Mouse (Mus musculus) kidney, adult 8-10 months (tissue): Measurements from ENCODE around the gene Fahd1.

ENCODE experiments used
- DNase-seq, 2 experiments: peaks; one replicate each; pipeline ENCODE4 v3.0.0; 2022

Fahd1 gene

DNA sequence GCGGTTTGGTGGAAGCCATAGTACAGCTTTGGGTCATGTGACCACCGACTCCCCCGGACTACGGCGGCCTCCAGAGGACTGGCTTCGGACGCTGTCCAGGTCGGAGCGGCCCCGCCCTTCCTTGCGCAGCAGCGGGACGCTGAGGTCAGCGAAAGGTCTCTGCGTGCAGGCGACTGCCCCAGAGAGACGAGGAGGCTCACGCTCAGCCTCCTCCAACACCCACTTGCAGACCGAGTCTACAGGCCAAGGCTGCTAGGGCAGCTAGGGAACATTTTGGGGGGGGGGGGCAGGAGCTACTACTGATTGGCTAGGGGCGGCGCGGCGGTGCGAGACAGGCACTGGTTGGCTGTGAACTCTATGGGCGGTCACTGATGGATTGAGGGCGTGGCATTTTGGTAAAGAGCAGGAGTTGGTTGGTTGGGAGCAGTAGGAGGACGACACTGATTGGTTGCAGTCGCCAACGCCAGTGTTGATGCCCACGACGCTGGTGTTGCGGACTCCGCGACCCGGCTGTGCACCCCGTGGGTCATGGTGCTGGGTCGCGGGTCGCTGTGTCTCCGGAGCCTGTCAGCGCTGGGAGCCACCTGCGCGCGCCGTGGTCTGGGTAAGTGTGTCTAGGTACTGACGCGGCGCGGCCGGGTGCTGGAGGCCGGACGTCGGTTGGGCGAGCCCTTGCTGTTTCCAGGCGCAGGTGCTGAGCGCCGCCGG lies at the start of gene Fahd1:
TSS of gene Fahd1 (minus strand) at position 300 of the 708 bp plus-strand sequence.
- DNase-seq: peak; percentile 98 to 99

- peak in 1 of 2 experiments; percentile 9 for DNase-seq
Observed at GRCm38 (mm10) chr17:24899153-24899552, 49.0 kb upstream of the Fahd1 start.

DNA sequence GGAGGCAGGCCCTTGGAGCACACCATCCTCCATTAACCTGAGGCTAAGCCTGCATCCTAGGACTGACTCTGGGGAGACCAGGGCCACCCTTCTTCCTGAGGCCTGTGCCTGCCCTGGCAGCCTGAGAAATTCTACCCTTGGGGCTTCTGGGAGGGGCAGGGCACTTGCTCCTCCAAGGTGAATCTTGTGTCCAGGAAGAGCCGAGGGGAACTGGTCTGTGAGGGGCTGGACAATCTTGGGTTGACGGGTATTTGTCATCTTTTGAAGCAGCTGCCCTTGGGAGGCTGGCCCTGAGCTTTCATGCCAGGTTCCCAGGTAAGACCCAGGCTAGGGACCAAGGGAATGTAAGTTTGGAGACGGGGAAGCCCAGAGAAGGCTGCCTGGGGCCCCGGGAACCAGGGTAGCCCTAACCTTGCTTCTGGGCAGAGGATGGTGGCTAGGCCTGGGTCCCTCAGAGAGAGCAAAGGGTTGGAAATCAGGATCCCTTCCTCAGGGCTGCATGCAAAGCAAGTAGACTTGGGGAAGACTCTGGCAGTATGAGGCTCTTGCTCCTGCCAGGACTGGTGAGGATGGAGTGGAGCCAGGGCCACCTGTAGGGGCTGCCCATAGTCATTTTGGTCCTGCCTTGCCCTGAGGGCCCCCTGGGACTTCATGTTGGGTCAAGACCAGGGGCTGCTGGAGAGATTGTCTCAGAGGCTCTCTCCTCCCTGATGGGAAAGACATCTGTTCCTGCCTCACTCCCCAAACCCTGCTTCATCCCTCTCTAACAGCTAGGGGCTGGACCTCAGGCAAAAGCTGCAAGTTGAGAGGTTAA lies 48.1 kb upstream of the Fahd1 start:
- peak in 1 of 2 experiments; percentile 4 for DNase-seq

GRCm38 (mm10) chr17:24897600-24897999 lies 47.4 kb upstream of the Fahd1 start:
- DNase-seq: peak in 1 of 2 experiments; percentile 8

- no peak for DNase-seq
Observed at GRCm38 (mm10) chr17:24896993-24897269, 46.8 kb upstream of the Fahd1 start.

DNA sequence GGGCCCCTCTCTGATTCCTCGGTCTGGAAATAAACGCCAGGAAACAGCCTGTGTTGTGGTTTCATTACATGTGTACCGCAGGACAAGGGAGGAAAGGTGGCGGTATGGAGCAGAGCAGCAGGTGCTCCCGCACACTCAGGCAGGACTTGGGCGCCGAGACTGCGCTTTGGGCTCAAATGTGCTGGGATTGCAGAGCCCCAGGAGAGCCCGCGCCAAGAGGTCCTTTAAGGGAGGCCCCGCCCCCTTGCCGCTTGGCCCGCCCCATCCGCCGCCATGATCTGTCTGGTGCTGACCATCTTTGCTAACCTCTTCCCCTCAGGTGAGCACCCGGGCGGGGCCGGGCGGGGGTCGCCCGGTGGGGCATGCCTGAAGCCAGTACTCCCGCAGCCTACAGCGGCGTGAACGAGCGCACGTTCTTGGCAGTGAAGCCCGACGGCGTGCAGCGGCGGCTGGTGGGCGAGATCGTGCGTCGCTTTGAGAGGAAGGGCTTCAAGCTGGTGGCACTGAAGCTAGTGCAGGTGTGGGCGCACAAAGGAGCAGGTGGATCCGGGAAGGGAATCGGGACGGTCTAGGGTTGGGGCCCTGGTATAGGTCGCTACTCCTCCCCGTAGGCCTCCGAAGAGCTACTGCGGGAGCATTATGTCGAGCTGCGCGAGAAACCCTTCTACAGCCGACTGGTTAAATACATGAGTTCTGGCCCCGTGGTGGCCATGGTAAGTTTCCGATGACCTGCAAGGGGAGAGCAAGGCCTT lies 46.3 kb upstream of the Fahd1 start, which contains the start of gene Nme3:
TSS of gene Nme3 (plus strand) at position 260 of the 752 bp plus-strand sequence.
- DNase-seq: peak; percentile 74 to 84

DNA sequence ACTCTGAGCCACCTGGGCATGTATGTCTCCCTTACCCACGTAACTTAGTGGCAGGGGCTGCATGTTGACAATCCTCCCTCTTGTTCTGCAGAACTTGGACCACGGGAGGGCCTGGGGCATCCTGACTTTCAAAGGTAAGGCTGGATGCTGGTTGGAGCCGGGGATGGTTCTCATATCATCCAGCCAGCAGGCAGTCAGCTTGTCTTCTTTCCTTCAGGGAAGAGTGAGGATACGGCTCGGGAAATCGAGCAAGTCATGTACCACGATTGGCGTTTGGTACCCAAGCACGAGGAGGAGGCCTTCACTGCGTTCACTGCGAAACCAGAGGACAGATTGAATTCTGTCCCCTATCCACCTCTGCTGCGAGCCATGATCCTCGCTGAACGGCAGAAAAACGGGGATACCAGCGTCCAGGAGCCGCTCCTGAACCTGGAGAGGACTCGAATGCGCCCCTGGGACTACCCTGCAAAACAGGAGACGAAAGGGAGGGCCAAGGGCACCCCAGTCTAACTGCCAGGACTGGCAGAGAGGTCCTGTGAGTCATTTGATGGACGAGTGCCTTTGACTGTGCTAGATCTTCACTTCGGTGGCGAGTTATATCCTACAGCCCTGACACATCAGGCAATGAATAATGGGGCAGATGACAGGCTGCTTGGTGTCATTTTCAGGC lies 45.5 kb upstream of the Fahd1 start:
- no peak for DNase-seq

GRCm38 (mm10) chr17:24894995-24895547 lies 44.9 kb upstream of the Fahd1 start, which contains the start of the genes Eme2 and Mrps34:
Gene Eme2, minus strand, starts transcription at chr17:24895087.
Gene Mrps34, plus strand, starts transcription at chr17:24895116.
- peak; percentile 81 to 86 for DNase-seq

GRCm38 (mm10) chr17:24894061-24894994 lies 44.2 kb upstream of the Fahd1 start:
- no peak for DNase-seq

DNA sequence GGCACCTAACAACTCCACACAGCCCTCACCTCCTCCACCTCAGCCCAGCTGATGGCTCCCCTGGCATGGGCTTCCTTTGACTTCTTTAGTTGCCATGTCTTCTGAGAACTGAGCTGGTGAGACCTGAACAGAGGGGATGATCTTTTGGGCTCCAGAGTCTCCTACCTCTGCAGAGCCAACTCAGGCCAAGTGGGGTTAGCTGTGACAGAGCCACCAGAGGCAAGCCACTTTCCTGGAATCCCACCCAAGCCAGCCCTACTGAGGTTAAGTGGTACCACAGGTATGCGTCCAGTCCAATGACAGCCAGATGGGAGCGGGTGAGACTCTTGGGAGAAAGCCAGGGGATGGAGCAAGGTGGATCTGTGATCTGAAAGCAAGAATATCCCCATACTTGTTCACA lies 43.1 kb upstream of the Fahd1 start:
- DNase-seq: no peak

- DNase-seq: no peak
Observed at GRCm38 (mm10) chr17:24892785-24893184, 42.6 kb upstream of the Fahd1 start.

- no peak for DNase-seq
Observed at GRCm38 (mm10) chr17:24891321-24891720, 41.2 kb upstream of the Fahd1 start.

DNA sequence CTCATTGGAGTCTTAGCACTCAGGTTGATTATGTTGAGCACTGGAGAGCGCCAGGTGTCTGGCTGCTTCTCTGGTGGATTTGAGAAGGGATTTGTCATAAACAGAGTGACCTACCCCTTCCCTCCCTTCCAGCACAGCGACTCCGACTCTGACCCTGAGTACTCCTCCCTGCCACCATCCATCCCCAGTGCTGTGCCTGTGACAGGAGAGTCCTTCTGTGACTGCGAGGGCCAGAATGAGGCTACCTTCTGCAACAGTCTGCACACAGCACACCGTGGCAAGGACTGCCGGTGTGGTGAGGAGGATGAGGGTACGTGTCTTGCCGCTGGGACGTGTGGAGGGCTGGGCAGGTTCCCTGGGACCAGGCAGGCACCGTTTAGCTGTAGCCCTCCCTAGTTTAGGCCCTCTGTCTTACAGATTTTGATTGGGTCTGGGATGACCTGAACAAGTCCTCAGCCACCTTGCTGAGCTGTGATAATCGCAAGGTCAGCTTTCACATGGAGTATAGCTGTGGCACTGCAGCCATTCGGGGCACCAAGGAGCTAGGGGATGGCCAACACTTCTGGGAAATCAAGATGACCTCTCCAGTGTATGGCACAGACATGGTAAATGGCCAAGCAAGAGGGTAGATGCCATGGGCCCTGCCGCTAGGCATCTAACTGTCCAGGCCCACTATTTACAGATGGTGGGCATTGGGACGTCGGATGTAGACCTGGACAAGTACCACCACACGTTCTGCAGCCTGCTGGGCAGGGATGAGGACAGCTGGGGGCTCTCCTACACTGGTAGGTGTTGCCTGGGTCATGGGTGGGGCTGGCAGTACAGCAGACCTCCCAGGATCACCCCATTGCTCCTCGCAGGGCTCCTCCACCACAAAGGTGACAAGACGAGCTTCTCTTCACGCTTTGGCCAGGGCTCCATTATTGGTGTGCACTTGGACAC lies 40.3 kb upstream of the Fahd1 start:
- no peak for DNase-seq

DNA sequence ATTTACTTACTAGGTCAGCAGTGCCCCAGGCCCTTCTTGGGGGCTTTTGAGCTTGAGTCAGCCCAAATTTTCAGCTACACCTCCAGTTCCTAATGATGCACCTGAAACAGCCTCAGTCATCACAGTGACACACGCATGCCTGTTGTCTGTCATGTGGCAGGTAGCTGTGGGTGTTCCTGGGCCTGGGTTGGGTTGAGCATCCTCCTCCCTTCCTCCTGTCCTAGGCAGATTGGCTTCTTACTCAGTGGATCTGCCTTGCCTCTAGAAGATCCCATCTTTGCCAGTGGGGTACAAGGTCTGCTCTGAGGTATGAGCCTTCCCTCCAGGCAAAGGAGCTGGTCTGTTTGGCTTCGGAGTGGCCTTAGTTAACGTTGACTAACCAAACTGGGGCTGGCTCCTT lies 38.7 kb upstream of the Fahd1 start:
- no peak for DNase-seq

GRCm38 (mm10) chr17:24887291-24888080 lies 37.3 kb upstream of the Fahd1 start:
- no peak for DNase-seq

GRCm38 (mm10) chr17:24886932-24887271 lies 36.7 kb upstream of the Fahd1 start:
- no peak for DNase-seq

GRCm38 (mm10) chr17:24886134-24886931 lies 36.2 kb upstream of the Fahd1 start, which contains the start of the genes Nubp2 and Spsb3:
Gene Nubp2, minus strand, starts transcription at chr17:24886349.
Gene Spsb3, plus strand, starts transcription at chr17:24886643.
- peak; percentile 99 for DNase-seq
